ENCODE assay signal across 9 mouse cellular contexts in the genomic region with DNA sequence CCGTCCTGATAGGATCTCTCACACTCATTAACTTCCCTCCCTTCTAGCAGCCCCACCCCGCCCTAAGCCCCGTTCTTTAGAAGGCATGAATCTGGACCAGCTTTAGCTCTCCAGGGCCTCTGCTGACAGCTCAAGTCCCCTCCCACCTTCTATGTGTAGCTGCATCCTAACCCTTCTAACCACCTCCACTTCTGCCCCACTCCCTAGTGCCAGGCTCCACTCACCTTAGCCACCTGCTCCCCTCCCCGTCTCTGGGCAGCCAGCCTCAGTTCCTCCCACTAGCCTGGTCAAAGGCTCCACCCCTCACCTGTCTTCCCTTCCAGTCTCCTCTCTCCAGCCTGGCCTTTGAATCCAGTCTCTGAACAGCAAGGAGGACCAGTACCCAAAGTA. TPM values are rescaled to one million over a fixed set of nuclear protein-coding genes. Genes with fewer than 3 reads are reported as not detected.
A peak's percentile ranks its signal among the peaks of the same experiment; 100 is the strongest.
DNase-seq lines count a peak whose midpoint lies in the region; ATAC-seq and TF ChIP-seq lines count a peak whose summit lies in the region.
"Had no signal": no experiment of that assay in that cellular context is flagged by ENCODE, and none has a peak within 500 bp of the region (broad histone marks: within the 10 kb centered on the region; RNA-seq: fewer than 3 reads in every experiment).

No protein-coding gene starts in this region.

- H3K9ac ChIP-seq in heart, embryonic 15.5 days = no peak overlapping the region
- no peak overlapping the region for H3K9ac ChIP-seq in limb, embryonic 14.5 days (ENCODE audit: low read depth, low read length, severe bottlenecking)

- H3K9me3 ChIP-seq in heart, embryonic 15.5 days (replicated peaks) = no peaks in the 10 kb centered on the region
- no peaks in the 10 kb centered on the region for H3K9me3 ChIP-seq in embryonic facial prominence, embryonic 10.5 days
- no peaks in the 10 kb centered on the region for H3K9me3 ChIP-seq in limb, embryonic 14.5 days (ENCODE audit: control insufficient read depth, low read length)

- TF ChIP-seq POLR2A in limb, embryonic 14.5 days (IDR thresholded peaks at IDR 0.05; ENCODE audit: borderline replicate concordance, extremely low read depth, insufficient read depth, insufficient read length) = no peak

- peak overlapping the region; percentile 73 for H3K27ac ChIP-seq in heart, embryonic 15.5 days
- H3K27ac ChIP-seq in embryonic facial prominence, embryonic 10.5 days (replicated peaks) = no peak overlapping the region
- no peak overlapping the region for H3K27ac ChIP-seq in limb, embryonic 14.5 days (replicated peaks; ENCODE audit: low read depth, low read length)

- intact Hi-C loops in left cerebral cortex, postnatal 4 days (cut with DNase I) = no loop called here

- H3K36me3 ChIP-seq in heart, embryonic 15.5 days = peaks cover 19% of the 10 kb centered on the region
- H3K36me3 ChIP-seq in embryonic facial prominence, embryonic 10.5 days (replicated peaks) = peaks cover 55% of the 10 kb centered on the region
- peaks cover 40% of the 10 kb centered on the region for H3K36me3 ChIP-seq in limb, embryonic 14.5 days (ENCODE audit: control insufficient read depth, insufficient read depth, low read length)

- DNase-seq in heart, postnatal 4 days = no peak
- peak; percentile 34 for DNase-seq in CD4-positive helper T cell, adult 2 months (ENCODE audit: low read depth, low spot score)
- DNase-seq in embryonic facial prominence, embryonic 10.5 days (ENCODE audit: low spot score) = no peak
- no peak for DNase-seq in limb, embryonic 14.5 days (ENCODE audit: low spot score)
- DNase-seq in adrenal gland, adult 8-10 months = no peak
- no peak for DNase-seq in testis, postnatal 14 days (ENCODE audit: low spot score)
- DNase-seq in left cerebral cortex, postnatal 4 days = no peak
- DNase-seq: gastrocnemius, postnatal 36 days had no signal

- no peak overlapping the region for H3K4me3 ChIP-seq in heart, embryonic 15.5 days
- H3K4me3 ChIP-seq in embryonic facial prominence, embryonic 10.5 days = peak overlapping the region; percentile 88
- no peak overlapping the region for H3K4me3 ChIP-seq in limb, embryonic 14.5 days (replicated peaks; ENCODE audit: low read length)

- peak overlapping the region; percentile 78 for H3K4me2 ChIP-seq in heart, embryonic 15.5 days
- H3K4me2 ChIP-seq in limb, embryonic 14.5 days (replicated peaks; ENCODE audit: low read depth, low read length, severe bottlenecking) = peak overlapping the region; percentile 64; the same call in 1 of the 2 replicates

- no peak for ATAC-seq in heart, embryonic 15.5 days (replicated peaks; ENCODE audit: insufficient number of reproducible peaks, insufficient read depth, low FRiP score, low read depth)
- ATAC-seq in limb, embryonic 14.5 days (ENCODE audit: low FRiP score, low read depth) = no peak

- H3K27me3 ChIP-seq in heart, embryonic 15.5 days = no peaks in the 10 kb centered on the region
- H3K27me3 ChIP-seq in embryonic facial prominence, embryonic 10.5 days (replicated peaks; ENCODE audit: low read depth, poor library complexity, severe bottlenecking) = no peaks in the 10 kb centered on the region
- no peaks in the 10 kb centered on the region for H3K27me3 ChIP-seq in limb, embryonic 14.5 days (ENCODE audit: control insufficient read depth, insufficient read depth, low read length)

- WGBS in heart, embryonic 15.5 days = 45% methylated on average over 4 of the region's 4 CpGs
- WGBS in embryonic facial prominence, embryonic 10.5 days = 89% methylated on average over 4 of the region's 4 CpGs
- 46% methylated on average over 4 of the region's 4 CpGs for WGBS in limb, embryonic 14.5 days

- H3K4me1 ChIP-seq in heart, embryonic 15.5 days (replicated peaks) = peaks cover 62% of the 10 kb centered on the region
- peaks cover 40% of the 10 kb centered on the region for H3K4me1 ChIP-seq in embryonic facial prominence, embryonic 10.5 days
- H3K4me1 ChIP-seq in limb, embryonic 14.5 days (ENCODE audit: control insufficient read depth, insufficient read depth, low read length) = peaks cover 24% of the 10 kb centered on the region

RNA-seq across cellular contexts. Expression of a gene that starts 2.2 kb away (rescaled TPM):
- polyA plus RNA-seq in heart, embryonic 15.5 days (2015; fragmentation: Nextera tagmentation; extraction: Ambion mirVana) = 82.5 and 99.2 TPM in 2 replicates
- total RNA-seq in heart, postnatal 4 days (2021) = 100 to 1,000 TPM; 109 TPM
- 138 and 146 TPM in 2 replicates for polyA plus RNA-seq in embryonic facial prominence, embryonic 10.5 days (2016; fragmentation: Nextera tagmentation; extraction: Ambion mirVana)
- polyA plus RNA-seq in limb, embryonic 14.5 days (2012; rRNA removed) = 193 and 237 TPM in 2 replicates
- 100 and 105 TPM in 2 replicates for polyA plus RNA-seq in limb, embryonic 14.5 days (2014; fragmentation: Nextera tagmentation; extraction: Ambion mirVana)
- total RNA-seq in adrenal gland, adult 8-10 months (2022) = 10 to 100 TPM; 74.7 to 96.9 (median 91.3) TPM
- total RNA-seq in left cerebral cortex, postnatal 4 days (2021) = 100 to 1,000 TPM; 110 to 120 TPM

RNA-seq across cellular contexts. Expression of a gene that starts 33.0 kb away (rescaled TPM):
- 28.1 and 34.0 TPM in 2 replicates for polyA plus RNA-seq in heart, embryonic 15.5 days (2015; fragmentation: Nextera tagmentation; extraction: Ambion mirVana)
- total RNA-seq in heart, postnatal 4 days (2021) = 10 to 100 TPM; 22.0 to 24.5 TPM
- 10.5 and 11.9 TPM in 2 replicates for polyA plus RNA-seq in embryonic facial prominence, embryonic 10.5 days (2016; fragmentation: Nextera tagmentation; extraction: Ambion mirVana)
- polyA plus RNA-seq in limb, embryonic 14.5 days (2012; rRNA removed) = 39.7 and 40.7 TPM in 2 replicates
- polyA plus RNA-seq in limb, embryonic 14.5 days (2014; fragmentation: Nextera tagmentation; extraction: Ambion mirVana) = 25.5 and 27.2 TPM in 2 replicates
- total RNA-seq in adrenal gland, adult 8-10 months (2022) = 10 to 100 TPM; 22.0 to 47.8 (median 30.0) TPM
- 1 to 10 TPM; 3.3 to 4.3 TPM for total RNA-seq in left cerebral cortex, postnatal 4 days (2021)

RNA-seq across cellular contexts. Expression of a gene that starts 36.7 kb away (rescaled TPM):
- polyA plus RNA-seq in heart, embryonic 15.5 days (2015; fragmentation: Nextera tagmentation; extraction: Ambion mirVana) = 36.4 and 44.0 TPM in 2 replicates
- 1 to 10 TPM; 3.1 to 3.8 TPM for total RNA-seq in heart, postnatal 4 days (2021)
- polyA plus RNA-seq in embryonic facial prominence, embryonic 10.5 days (2016; fragmentation: Nextera tagmentation; extraction: Ambion mirVana) = 5.6 and 5.7 TPM in 2 replicates
- polyA plus RNA-seq in limb, embryonic 14.5 days (2012; rRNA removed) = 28.2 and 39.6 TPM in 2 replicates
- polyA plus RNA-seq in limb, embryonic 14.5 days (2014; fragmentation: Nextera tagmentation; extraction: Ambion mirVana) = 23.7 and 26.6 TPM in 2 replicates
- 1 to 10 TPM; 2.1 to 5.4 (median 3.7) TPM for total RNA-seq in adrenal gland, adult 8-10 months (2022)
- total RNA-seq in left cerebral cortex, postnatal 4 days (2021) = 1 to 10 TPM; 6.7 to 7.9 TPM

RNA-seq across cellular contexts. Expression of a gene that starts 42.6 kb away (rescaled TPM):
- polyA plus RNA-seq in heart, embryonic 15.5 days (2015; fragmentation: Nextera tagmentation; extraction: Ambion mirVana) = 0.05 and 0.23 TPM in 2 replicates
- under 1 TPM in 1 of 2 experiments, not detected in 1; 0.05 TPM for total RNA-seq in heart, postnatal 4 days (2021)
- polyA plus RNA-seq in embryonic facial prominence, embryonic 10.5 days (2016; fragmentation: Nextera tagmentation; extraction: Ambion mirVana) = 0.59 and 0.86 TPM in 2 replicates
- polyA plus RNA-seq in limb, embryonic 14.5 days (2012; rRNA removed) = 0.29 and 0.34 TPM in 2 replicates
- polyA plus RNA-seq in limb, embryonic 14.5 days (2014; fragmentation: Nextera tagmentation; extraction: Ambion mirVana) = 0.17 and 0.23 TPM in 2 replicates
- total RNA-seq in adrenal gland, adult 8-10 months (2022) = 1 to 10 TPM; 2.3 to 3.1 (median 2.7) TPM
- total RNA-seq in left cerebral cortex, postnatal 4 days (2021) = 10 to 100 TPM; 38.0 to 41.8 TPM
- total RNA-seq: gastrocnemius, postnatal 36 days had no signal

RNA-seq across cellular contexts. Expression of a gene that starts 48.3 kb away (rescaled TPM):
- polyA plus RNA-seq in heart, embryonic 15.5 days (2015; fragmentation: Nextera tagmentation; extraction: Ambion mirVana) = 0.08 and 0.16 TPM in 2 replicates
- under 1 TPM; 0.10 to 0.20 TPM for total RNA-seq in heart, postnatal 4 days (2021)
- polyA plus RNA-seq in embryonic facial prominence, embryonic 10.5 days (2016; fragmentation: Nextera tagmentation; extraction: Ambion mirVana) = 0.09 and 0.10 TPM in 2 replicates
- 0.23 TPM in 2 replicates for polyA plus RNA-seq in limb, embryonic 14.5 days (2012; rRNA removed)
- 0.12 and 0.33 TPM in 2 replicates for polyA plus RNA-seq in limb, embryonic 14.5 days (2014; fragmentation: Nextera tagmentation; extraction: Ambion mirVana)
- under 1 TPM; 0.10 to 0.51 (median 0.43) TPM for total RNA-seq in adrenal gland, adult 8-10 months (2022)
- total RNA-seq in left cerebral cortex, postnatal 4 days (2021) = 1 to 10 TPM; 5.2 to 6.8 TPM

Comparison
In these comparisons a context has a peak if more than half of its experiments do, and no peak if none do; other contexts are left out.
1. RNA of a gene that starts 33.0 kb away (total RNA-seq): 22.0 to 47.8 TPM in adrenal gland, adult 8-10 months and 22.0 to 24.5 TPM in heart, postnatal 4 days; 3.3 to 4.3 TPM in left cerebral cortex, postnatal 4 days; every median in the first group is over 4 times any median in the second.